In genomic region chr7:67614464-67614861, GRCm38 (mm10) we compare ENCODE assay signal across 14 mouse cellular contexts. TPM values are rescaled to one million over a fixed set of nuclear protein-coding genes. Genes with fewer than 3 reads are reported as not detected.
A peak's percentile ranks its signal among the peaks of the same experiment; 100 is the strongest.
DNase-seq lines count a peak whose midpoint lies in the region; ATAC-seq and TF ChIP-seq lines count a peak whose summit lies in the region.
"Had no signal": no experiment of that assay in that cellular context is flagged by ENCODE, and none has a peak within 500 bp of the region (broad histone marks: within the 10 kb centered on the region; RNA-seq: fewer than 3 reads in every experiment).

No protein-coding gene starts in this region.

- no peak overlapping the region; the same call in 1 of the 2 replicates for H3K9ac ChIP-seq in heart, adult 2 months (ENCODE audit: low read depth, low read length)
- H3K9ac ChIP-seq in hindbrain, embryonic 11.5 days (ENCODE audit: low read depth, low read length), result no peak overlapping the region
- no peak overlapping the region for H3K9ac ChIP-seq in lung, postnatal 0 days (replicated peaks; ENCODE audit: low read depth)
- H3K9ac ChIP-seq: lung, embryonic 14.5 days had no signal

- H3K9me3 ChIP-seq in hindbrain, embryonic 10.5 days, result no peaks in the 10 kb centered on the region
- H3K9me3 ChIP-seq in hindbrain, embryonic 11.5 days (ENCODE audit: control insufficient read depth, low read length), result no peaks in the 10 kb centered on the region
- no peaks in the 10 kb centered on the region for H3K9me3 ChIP-seq in lung, postnatal 0 days (ENCODE audit: low read length)
- H3K9me3 ChIP-seq: G1E; megakaryocyte, embryonic 14.5 days had no signal

- no peak overlapping the region for H3K4me2 ChIP-seq in hindbrain, embryonic 11.5 days (replicated peaks; ENCODE audit: low read depth, low read length)
- H3K4me2 ChIP-seq in lung, postnatal 0 days (replicated peaks; ENCODE audit: low read depth, low read length), result no peak overlapping the region
- H3K4me2 ChIP-seq: lung, embryonic 14.5 days had no signal

- no peaks in the 10 kb centered on the region for H3K79me2 ChIP-seq in heart, adult 2 months (replicated peaks; ENCODE audit: control insufficient read depth, insufficient read depth, low read length)

- intact Hi-C loops in heart, adult 2 months (cut with DNase I), result no loop called here
- intact Hi-C loops in heart, postnatal 14 days (cut with DNase I), result no loop called here

- H3K4me1 ChIP-seq in heart, adult 2 months (ENCODE audit: control insufficient read depth, insufficient read depth, low read length), result peaks cover 16% of the 10 kb centered on the region
- peaks cover 10% of the 10 kb centered on the region for H3K4me1 ChIP-seq in hindbrain, embryonic 10.5 days (replicated peaks)
- H3K4me1 ChIP-seq in hindbrain, embryonic 11.5 days (replicated peaks; ENCODE audit: control insufficient read depth, insufficient read depth, low read length), result no peaks in the 10 kb centered on the region
- H3K4me1 ChIP-seq in lung, postnatal 0 days (ENCODE audit: insufficient read depth, low read depth, low read length), result 0 out of 2 replicates have a peak, but pooled peaks cover 5% of the 10 kb centered on the region

- no peak for ATAC-seq in hindbrain, embryonic 11.5 days (ENCODE audit: low FRiP score)
- ATAC-seq in lung, postnatal 0 days, result no peak
- ATAC-seq in CD4-positive, CD25-positive, alpha-beta regulatory T cell, adult 4 months, result no peak

- peak overlapping the region; percentile 92 for H3K27ac ChIP-seq in heart, adult 2 months
- 0 out of 2 replicates have a peak overlapping the region, but pooled peaks have one; percentile 40 for H3K27ac ChIP-seq in hindbrain, embryonic 10.5 days
- H3K27ac ChIP-seq in hindbrain, embryonic 11.5 days (ENCODE audit: low read depth, low read length), result no peak overlapping the region
- H3K27ac ChIP-seq in lung, postnatal 0 days (ENCODE audit: low read length), result no peak overlapping the region

- TF ChIP-seq CTCF in heart, adult 2 months (IDR thresholded peaks at IDR 0.05), result no peak
- no peak for TF ChIP-seq CTCF in lung, postnatal 0 days (IDR thresholded peaks at IDR 0.05)

- DNase-seq in heart, adult 2 months, result no peak
- DNase-seq in heart, postnatal 14 days, result no peak
- DNase-seq in hindbrain, embryonic 10.5 days (ENCODE audit: low spot score), result no peak
- no peak for DNase-seq in hindbrain, embryonic 11.5 days (ENCODE audit: low spot score)
- DNase-seq in lung, postnatal 0 days (ENCODE audit: low spot score), result peak; percentile 23
- DNase-seq in lung, postnatal 4 days, result no peak
- DNase-seq: adrenal gland, adult 8-10 months; cerebellum, adult 8-10 months; liver; thymus, postnatal 4 days had no signal

- no peak for TF ChIP-seq POLR2A in heart, adult 2 months (IDR thresholded peaks at IDR 0.05; ENCODE audit: insufficient read depth, low read depth, low read length)

- H3K27me3 ChIP-seq in heart, adult 2 months (ENCODE audit: control insufficient read depth, insufficient read depth, low read length), result no peaks in the 10 kb centered on the region
- H3K27me3 ChIP-seq in hindbrain, embryonic 10.5 days (ENCODE audit: insufficient read depth, poor library complexity, severe bottlenecking), result no peaks in the 10 kb centered on the region
- H3K27me3 ChIP-seq in hindbrain, embryonic 11.5 days (ENCODE audit: control insufficient read depth, insufficient read depth, low read length), result no peaks in the 10 kb centered on the region
- no peaks in the 10 kb centered on the region for H3K27me3 ChIP-seq in lung, postnatal 0 days (replicated peaks; ENCODE audit: insufficient read depth, low read length)
- H3K27me3 ChIP-seq: megakaryocyte, embryonic 14.5 days had no signal

- 72% methylated on average over 7 of the region's 7 CpGs for WGBS in heart, adult 2 months
- WGBS in hindbrain, embryonic 10.5 days, result 90% methylated on average over 7 of the region's 7 CpGs
- WGBS in hindbrain, embryonic 11.5 days, result 90% methylated on average over 7 of the region's 7 CpGs
- WGBS in lung, postnatal 0 days, result 78% methylated on average over 7 of the region's 7 CpGs

- no peak for TF ChIP-seq EP300 in heart, adult 2 months (IDR thresholded peaks at IDR 0.05; ENCODE audit: insufficient read depth, low read depth, low read length)
- TF ChIP-seq EP300 in lung, postnatal 0 days (IDR thresholded peaks at IDR 0.05), result no peak

- peaks cover 13% of the 10 kb centered on the region for H3K36me3 ChIP-seq in heart, adult 2 months (ENCODE audit: control insufficient read depth, insufficient read depth, low read length)
- no peaks in the 10 kb centered on the region for H3K36me3 ChIP-seq in hindbrain, embryonic 10.5 days
- no peaks in the 10 kb centered on the region for H3K36me3 ChIP-seq in hindbrain, embryonic 11.5 days (ENCODE audit: control insufficient read depth, insufficient read depth, low read length)
- no peaks in the 10 kb centered on the region for H3K36me3 ChIP-seq in lung, postnatal 0 days (ENCODE audit: insufficient read depth, low read length)

- H3K4me3 ChIP-seq in heart, adult 2 months, result peak overlapping the region; percentile 31
- H3K4me3 ChIP-seq in hindbrain, embryonic 10.5 days, result no peak overlapping the region
- H3K4me3 ChIP-seq in hindbrain, embryonic 11.5 days (ENCODE audit: low read depth, low read length), result no peak overlapping the region
- no peak overlapping the region for H3K4me3 ChIP-seq in lung, postnatal 0 days (ENCODE audit: low read depth, low read length)
- H3K4me3 ChIP-seq: megakaryocyte, embryonic 14.5 days had no signal

RNA-seq across cellular contexts. Expression of gene Lrrc28, which starts 30.6 kb away (rescaled TPM):
- 10 to 100 TPM; 14.1 to 16.4 TPM for total RNA-seq in heart, adult 2 months (2021)
- polyA plus RNA-seq in heart, adult 2 months (2012; rRNA removed), result 20.5 and 24.2 TPM in 2 replicates
- total RNA-seq in heart, postnatal 14 days (2021), result 10 to 100 TPM; 15.5 TPM
- polyA plus RNA-seq in hindbrain, embryonic 10.5 days (2016; fragmentation: Nextera tagmentation; extraction: Ambion mirVana), result 19.9 and 25.1 TPM in 2 replicates
- polyA plus RNA-seq in hindbrain, embryonic 11.5 days (2014; fragmentation: Nextera tagmentation; extraction: Ambion mirVana), result 26.3 and 27.2 TPM in 2 replicates
- polyA plus RNA-seq in lung, postnatal 0 days (2015; fragmentation: Nextera tagmentation; extraction: Ambion mirVana), result 13.4 and 14.0 TPM in 2 replicates
- polyA plus RNA-seq in CD4-positive, CD25-positive, alpha-beta regulatory T cell, adult 4 months (2017; shearing (Covaris generic)), result 10 to 100 TPM; 16.8 to 23.5 TPM

RNA-seq across cellular contexts. Expression of gene Ttc23, which starts 32.7 kb away (rescaled TPM):
- 10 to 100 TPM; 18.6 to 20.7 TPM for total RNA-seq in heart, adult 2 months (2021)
- polyA plus RNA-seq in heart, adult 2 months (2012; rRNA removed), result 3.6 and 8.7 TPM in 2 replicates
- total RNA-seq in heart, postnatal 14 days (2021), result 10 to 100 TPM; 21.9 to 22.0 TPM
- 34.3 and 34.4 TPM in 2 replicates for polyA plus RNA-seq in hindbrain, embryonic 10.5 days (2016; fragmentation: Nextera tagmentation; extraction: Ambion mirVana)
- polyA plus RNA-seq in hindbrain, embryonic 11.5 days (2014; fragmentation: Nextera tagmentation; extraction: Ambion mirVana), result 32.4 and 33.3 TPM in 2 replicates
- 14.4 and 17.3 TPM in 2 replicates for polyA plus RNA-seq in lung, postnatal 0 days (2015; fragmentation: Nextera tagmentation; extraction: Ambion mirVana)
- polyA plus RNA-seq in CD4-positive, CD25-positive, alpha-beta regulatory T cell, adult 4 months (2017; shearing (Covaris generic)), result 1 to 10 TPM; 1.7 to 1.8 TPM

Comparison
In these comparisons a context has a peak if more than half of its experiments do, and no peak if none do; other contexts are left out.
1. H3K27ac ChIP-seq: peak in heart, adult 2 months (single experiment) and hindbrain, embryonic 10.5 days (single experiment); none in hindbrain, embryonic 11.5 days (single experiment) and lung, postnatal 0 days (single experiment).